Mouse (Mus musculus): Measurements from ENCODE around the gene Calm1. TPM values are rescaled to one million over a fixed set of nuclear protein-coding genes. Genes with fewer than 3 reads are reported as not detected.
"Not testable (repeated sequence)": the region's sequence is repeated elsewhere in the genome, so short reads cannot be mapped to it uniquely, and the experiment has no call there.

Gene Calm1
- total RNA-seq, 2 experiments from 2014 or later: 355 to 389 TPM

DNA sequence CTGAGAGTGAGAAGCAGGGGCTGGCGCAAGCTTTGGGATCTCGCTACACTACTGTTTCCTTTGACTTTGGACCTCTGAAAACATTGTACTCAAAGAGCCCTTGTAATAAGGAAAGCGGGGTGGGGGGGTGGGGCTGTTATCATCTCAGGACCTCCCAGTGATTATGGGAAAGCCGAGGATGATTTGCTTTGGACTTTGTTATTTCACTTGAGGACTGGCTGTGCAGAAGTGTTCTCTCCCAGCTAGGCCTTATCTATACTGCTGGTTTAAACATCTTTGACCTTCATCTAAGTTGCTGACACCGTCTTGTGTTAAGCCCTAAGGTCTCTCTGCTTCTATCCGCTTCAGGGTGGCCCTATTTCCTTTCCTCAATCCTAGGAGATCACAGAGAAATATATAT lies 8.4 kb upstream of the Calm1 start:
- DNase-seq: no peak

- no peak for DNase-seq
Measured at GRCm38 (mm10) chr12:100194181-100194580, 5.1 kb upstream of the Calm1 start.

- peak; percentile 53 for DNase-seq
Measured at GRCm38 (mm10) chr12:100196786-100197185, 2.4 kb upstream of the Calm1 start.

DNA sequence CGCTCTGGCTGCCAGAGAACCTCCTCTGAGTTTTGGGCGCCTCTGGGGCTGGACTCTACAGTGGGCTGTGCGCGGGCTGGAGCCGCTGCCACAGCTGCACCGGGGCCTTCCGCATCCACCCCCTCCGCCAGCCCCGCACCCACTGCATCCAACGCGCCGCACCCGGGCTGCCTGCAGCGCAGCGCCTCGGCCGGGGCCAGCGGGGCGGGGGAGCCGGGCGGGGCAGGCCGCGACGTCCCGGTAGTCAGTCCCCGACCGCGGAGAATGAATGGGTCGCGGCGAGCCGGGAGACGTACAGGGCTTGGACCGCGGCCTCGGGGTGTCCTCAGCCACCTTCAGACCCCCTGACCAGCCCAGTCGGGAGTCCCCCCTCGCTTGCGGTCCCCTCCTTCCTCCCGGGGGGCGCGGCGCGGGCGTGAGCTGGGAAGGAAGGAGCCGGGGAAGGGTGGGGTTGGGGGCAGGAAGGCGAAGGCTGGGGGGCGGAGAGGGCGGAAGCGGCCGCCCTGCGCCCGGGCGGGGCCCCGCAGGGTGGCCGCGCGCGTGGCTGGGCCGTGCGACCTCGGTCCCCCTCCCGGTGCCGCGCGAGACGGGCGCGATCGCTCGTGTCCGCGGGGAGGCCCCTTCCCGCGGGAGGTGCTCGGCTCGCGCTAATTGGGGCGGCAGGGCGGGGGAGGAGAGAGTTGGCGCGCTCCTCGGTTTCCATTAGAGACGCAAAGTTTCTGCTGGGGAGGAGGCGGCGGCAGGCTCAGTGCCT lies 833 bp downstream of the Calm1 start:
- DNase-seq: peak; percentile 79

DNA sequence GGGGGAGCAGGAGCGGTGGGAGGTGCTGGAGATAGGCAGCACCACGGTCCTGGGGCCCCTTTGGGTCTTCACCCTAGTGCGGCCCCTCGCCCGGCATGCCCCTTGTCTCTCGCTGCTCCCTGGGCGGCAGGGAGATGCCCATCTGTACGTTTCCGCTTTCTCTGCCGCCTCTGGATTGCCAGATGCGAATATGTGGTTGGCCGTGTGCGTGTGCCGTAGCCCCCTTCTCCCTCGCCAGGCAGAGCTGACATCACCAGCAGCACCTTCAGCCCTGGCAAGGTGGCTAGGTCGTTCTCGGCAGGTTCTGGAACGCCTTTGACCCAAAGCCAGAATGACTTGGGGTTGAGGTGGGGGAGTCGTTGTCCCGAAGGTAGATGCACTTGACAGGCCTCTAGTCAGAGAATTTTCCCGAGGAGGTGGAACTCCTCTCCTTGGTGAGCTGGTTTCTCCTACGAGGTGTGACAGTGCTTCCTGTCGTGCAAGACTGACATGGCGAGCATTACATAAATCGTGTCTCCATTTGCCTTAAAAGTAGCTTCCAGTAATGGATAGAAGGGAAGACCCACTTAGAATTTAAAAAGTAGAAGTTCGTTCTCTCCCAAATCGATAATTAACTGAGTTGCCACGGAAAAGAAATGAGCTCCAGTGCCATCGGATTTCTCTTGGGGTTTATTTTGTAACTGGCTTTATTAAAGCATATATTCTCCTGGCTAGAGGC lies 1.6 kb downstream of the Calm1 start:
- DNase-seq: no peak

GRCm38 (mm10) chr12:100201363-100201711 lies 2.1 kb downstream of the Calm1 start:
- no peak for DNase-seq

DNA sequence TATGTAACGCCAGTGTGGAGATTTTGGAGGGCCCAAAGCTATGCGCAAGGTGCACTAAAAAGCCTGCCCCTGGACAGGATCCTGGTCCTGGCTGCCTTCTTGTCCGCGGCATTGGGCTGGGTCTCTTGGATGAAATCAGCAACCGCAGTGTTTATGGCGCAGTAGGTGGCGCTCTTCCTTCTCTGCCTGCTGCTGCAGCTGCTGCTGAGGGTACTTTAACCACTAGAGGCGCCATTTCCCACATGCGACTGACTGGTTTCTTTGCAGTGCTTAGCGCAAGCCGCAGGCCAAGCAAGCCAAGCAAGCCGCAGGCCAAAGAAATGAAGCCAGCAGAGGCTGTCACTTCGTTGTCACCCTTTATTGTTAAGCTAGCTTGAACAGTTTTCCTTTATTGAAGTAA lies 2.6 kb downstream of the Calm1 start:
- peak; percentile 92 for DNase-seq

DNA sequence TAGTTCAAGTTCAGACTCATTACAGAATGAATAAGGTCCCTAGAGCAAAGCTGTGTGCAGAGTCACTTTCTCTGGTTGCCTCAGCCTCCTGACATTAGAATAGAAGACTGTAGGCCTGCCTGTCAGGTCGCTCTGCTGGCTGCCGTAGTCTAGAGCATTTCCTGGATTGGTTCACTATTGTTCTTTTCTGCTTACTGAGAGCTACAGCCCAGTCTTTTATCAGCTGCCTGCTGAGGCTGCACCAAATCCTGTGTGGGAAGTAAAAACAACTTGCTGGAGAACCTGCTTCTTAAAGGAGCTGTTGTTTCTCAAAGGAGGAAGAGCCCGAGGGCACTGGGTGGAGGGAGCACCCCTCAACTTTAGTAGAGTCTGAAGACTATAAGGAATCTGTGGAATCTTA lies 4.5 kb downstream of the Calm1 start:
- no peak for DNase-seq

GRCm38 (mm10) chr12:100205156-100205555 lies 5.9 kb downstream of the Calm1 start:
- DNase-seq: no peak

DNA sequence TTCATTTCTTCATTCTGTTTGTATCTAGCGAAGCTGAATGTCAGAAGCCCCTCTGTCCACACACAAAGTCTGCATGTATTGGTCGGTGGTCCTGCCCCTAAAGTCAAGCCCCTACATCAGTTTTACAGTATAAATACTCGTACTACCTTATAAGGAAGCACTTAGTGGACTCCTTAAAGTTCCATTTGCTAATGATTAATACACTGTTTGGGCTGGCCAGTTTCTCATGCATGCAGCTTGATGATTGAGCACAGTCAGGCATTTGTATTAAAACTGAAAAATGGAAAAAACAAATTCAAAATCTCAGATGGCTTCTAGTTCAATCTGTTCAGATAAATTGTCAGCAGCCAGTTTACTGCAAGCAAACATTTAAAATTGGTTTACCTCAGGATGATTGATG lies 7.3 kb downstream of the Calm1 start:
- DNase-seq: no peak

DNA sequence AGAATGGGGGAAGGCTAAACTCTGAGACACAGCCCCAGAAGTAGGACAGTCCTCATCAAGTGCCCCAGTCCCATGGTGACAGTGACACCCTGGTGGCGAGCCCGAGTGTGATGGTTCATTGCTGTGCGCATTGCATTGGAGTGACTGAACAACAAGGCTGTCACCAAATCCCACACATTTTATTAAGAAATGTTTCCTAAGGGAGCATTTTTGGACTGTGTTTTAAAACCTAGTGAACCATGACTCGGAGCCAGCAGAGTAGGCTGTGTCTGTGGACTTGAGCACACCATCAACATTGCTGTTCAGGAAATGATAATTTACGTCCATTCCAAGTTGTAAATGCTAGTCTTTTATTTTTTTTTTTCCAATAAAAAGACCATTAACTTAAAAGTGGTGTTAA lies 7.7 kb downstream of the Calm1 start:
- DNase-seq: no peak

- DNase-seq: no peak
Measured at GRCm38 (mm10) chr12:100209701-100210478, 10.7 kb downstream of the Calm1 start.

GRCm38 (mm10) chr12:100210973-100211372 lies 11.7 kb downstream of the Calm1 start:
- peak; percentile 31 for DNase-seq

DNA sequence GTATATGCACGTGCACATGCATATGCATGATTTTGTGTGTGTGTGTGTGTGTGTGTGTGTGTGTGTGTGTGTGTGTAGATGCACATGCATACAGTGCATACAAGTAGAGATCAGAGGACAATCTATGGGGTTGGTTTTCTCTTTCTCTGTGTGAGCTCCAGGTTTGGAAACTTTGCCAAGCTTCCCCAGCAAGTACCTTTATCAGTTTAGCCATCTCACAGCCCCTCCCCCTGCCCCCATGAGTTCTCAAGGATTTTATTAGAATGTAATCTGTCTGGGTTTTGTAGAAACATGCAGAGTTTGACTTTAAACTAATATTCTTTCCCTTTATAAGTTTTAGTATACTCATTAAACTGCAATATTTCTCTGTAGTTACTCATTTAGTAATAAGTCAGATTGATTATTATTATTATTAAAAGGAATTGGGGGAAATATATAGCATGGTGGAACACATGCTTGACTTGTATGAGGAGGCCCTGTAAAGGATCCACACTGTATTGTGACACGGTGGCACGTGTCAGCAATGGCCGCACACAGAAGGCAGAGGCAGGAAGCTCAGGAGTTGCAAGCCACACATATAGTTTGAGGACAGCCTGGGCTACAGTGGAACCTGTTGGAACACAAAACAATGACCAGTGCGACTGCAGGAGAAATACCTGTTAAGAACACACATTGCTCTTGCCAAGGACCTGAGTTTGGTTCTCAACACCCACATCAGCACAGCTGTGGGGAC lies 12.4 kb downstream of the Calm1 start:
- no peak for DNase-seq

GRCm38 (mm10) chr12:100212397-100212796 lies 13.2 kb downstream of the Calm1 start:
- DNase-seq: no peak

DNA sequence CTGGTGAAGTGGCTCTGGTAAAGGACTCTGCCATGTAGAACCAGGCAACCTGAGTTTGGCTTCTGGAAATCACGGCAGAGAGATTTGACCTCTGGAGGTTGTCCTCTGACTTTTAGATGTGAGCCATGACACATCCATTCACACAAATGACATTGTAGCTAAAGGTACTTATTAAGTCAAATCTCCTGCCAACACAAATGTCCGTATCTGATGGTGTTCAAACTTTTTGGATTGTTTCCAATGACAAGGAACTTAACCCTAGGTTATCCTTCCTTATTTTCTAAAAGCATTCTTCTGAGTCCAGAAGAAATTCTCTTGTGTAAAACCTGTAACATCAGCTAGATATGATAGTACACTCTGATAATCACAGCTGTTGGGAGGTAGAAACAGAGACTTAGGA lies 13.9 kb downstream of the Calm1 start:
- no peak for DNase-seq

GRCm38 (mm10) chr12:100214156-100214555 lies 14.9 kb downstream of the Calm1 start:
- no peak for DNase-seq

GRCm38 (mm10) chr12:100214738-100215137 lies 15.5 kb downstream of the Calm1 start:
- peak; percentile 62 for DNase-seq

DNA sequence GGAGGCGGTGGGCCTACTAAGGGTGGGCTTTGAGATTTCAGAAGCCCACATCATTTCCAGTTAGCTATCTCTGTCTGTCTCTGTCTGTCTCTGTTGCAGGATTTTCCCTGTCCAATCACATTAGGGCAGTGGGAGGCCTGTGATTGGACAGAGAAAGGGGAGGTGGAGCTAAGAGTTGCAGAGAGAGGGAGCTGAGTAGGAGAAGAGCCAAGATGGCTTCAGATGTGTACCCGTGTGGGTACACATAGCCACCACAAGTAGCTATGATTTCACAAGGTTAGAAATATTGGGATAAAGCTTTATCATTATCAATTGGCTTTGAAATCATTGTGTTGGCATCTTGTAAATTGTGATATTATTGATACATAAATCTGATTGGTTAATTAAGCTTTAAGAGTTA lies 17.9 kb downstream of the Calm1 start:
- DNase-seq: not testable (repeated sequence)

- DNase-seq: no peak
Measured at GRCm38 (mm10) chr12:100220012-100220411, 20.8 kb downstream of the Calm1 start.

GRCm38 (mm10) chr12:100221608-100222321 lies 22.5 kb downstream of the Calm1 start:
- DNase-seq: no peak
